Mouse (Mus musculus) brain, embryonic 14.5 days (tissue): ENCODE measurements around the gene Bcat1. TPM values are rescaled to one million over a fixed set of nuclear protein-coding genes. Genes with fewer than 3 reads are reported as not detected.
A peak's percentile ranks its signal among the peaks of the same experiment; 100 is the strongest.

ENCODE experiments used
- DNase-seq: peaks from one replicate; pipeline ENCODE4 v3.0.0-alpha.2; 2011; ENCODE audit warnings: low read depth
- CTCF ChIP-seq: fragments of 200-500 bp; IDR thresholded peaks from 2 replicates; pipeline ENCODE4 v1.5.1; 2012; ENCODE audit warnings: inconsistent platforms, mild to moderate bottlenecking, moderate library complexity, borderline replicate concordance; ENCODE audit not compliant: insufficient read depth, insufficient read length; ENCODE audit errors: extremely low read depth
- POLR2A ChIP-seq: fragments of 200-500 bp; IDR thresholded peaks from 2 replicates; pipeline ENCODE4 v1.6.1; 2012; ENCODE audit warnings: mild to moderate bottlenecking, inconsistent platforms, borderline replicate concordance; ENCODE audit not compliant: poor library complexity, insufficient read depth, insufficient read length, severe bottlenecking; ENCODE audit errors: extremely low read depth
- polyA plus RNA-seq: library from polyadenylated mRNA; depleted of rRNA; stranded (reverse); fragments of >200 nt; gene quantifications from 2 replicates; pipeline ENCODE4 v1.2.3, GENCODE M21; 2012; rRNA removed

The Bcat1 gene
- polyA plus RNA-seq, 1 experiment: 34.6 TPM

GRCm38 (mm10) chr6:144952885-144953284, 123.1 kb downstream of the Bcat1 start:
- DNase-seq: no peak
- TF ChIP-seq CTCF (no peak), POLR2A (no peak)

DNA sequence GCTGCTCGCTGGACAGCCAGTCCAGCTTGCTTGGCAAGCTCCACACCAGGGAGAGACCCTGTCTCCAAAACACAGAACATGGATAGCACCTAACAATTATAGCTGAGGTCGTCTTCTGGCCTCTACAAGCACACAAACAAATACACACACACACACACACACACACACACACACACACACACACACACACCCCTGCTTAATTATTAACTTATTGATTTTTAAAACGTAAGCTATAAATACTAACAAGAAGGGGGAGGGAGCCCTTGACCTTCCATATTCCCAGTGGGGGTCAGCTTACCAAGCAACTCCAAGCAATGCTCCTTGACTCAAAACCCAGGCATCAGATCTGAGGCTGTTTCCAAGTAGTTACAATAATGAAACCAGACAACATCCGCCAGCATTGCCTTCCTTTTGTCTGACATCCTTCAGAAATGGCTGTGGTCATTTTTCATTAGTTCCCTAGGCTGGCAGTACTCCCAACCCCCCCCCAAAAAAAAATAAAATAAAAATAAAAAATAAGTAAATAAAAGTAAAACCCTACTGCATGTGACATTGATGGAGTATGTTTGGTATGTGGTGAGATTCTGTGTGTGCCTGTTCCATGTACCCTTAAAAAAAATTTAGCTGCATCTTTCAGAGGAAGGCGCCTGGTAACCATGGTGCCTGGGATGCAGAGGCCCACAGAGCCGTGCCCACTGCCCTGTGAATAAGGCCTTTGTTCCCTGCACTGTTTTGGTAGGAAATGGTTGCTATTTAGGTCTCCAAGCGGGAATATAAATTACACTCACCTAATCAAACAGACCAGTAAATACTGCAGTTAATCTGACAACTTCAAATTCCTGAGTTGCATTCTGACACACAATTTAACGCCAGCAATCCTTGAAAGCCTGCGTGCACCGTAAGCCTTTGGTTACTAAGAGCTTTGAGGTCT, 131.3 kb downstream of the Bcat1 start:
- DNase-seq: peak; percentile 86
- TF ChIP-seq CTCF (no peak), POLR2A (no peak)

Other genes with a start within 250 kb of the Bcat1 start
- gene Lrmp, start 39.5 kb upstream of the Bcat1 start, polyA plus RNA-seq: 1.0 and 1.2 TPM in 2 replicates
- gene Casc1, start 134.8 kb upstream of the Bcat1 start, polyA plus RNA-seq: 1.5 and 1.8 TPM in 2 replicates
- gene Etfrf1, start 134.9 kb upstream of the Bcat1 start, polyA plus RNA-seq: 15.4 and 16.0 TPM in 2 replicates
- 54.3 and 57.5 TPM in 2 replicates for gene Kras, start 174.1 kb upstream of the Bcat1 start, polyA plus RNA-seq